Mouse (Mus musculus) left cerebral cortex, adult 2 months (tissue): ENCODE data around the gene Dync2h1. TPM values are rescaled to one million over a fixed set of nuclear protein-coding genes. Genes with fewer than 3 reads are reported as not detected.
"Not testable (repeated sequence)": the region's sequence is repeated elsewhere in the genome, so short reads cannot be mapped to it uniquely, and the experiment has no call there.

Source experiments
- DNase-seq, 2 experiments: peaks; one replicate each; pipeline ENCODE4 v3.0.0; 2021 to 2022; ENCODE audit warnings: low spot score in 2 of 2, mixed read lengths in 1 of 2; ENCODE audit errors: extremely low spot score in 1 of 2
- H3K27ac ChIP-seq: fragments of 200-600 bp; 2 replicates; pipeline ENCODE4 v1.8.1; 2022
- H3K4me3 ChIP-seq: fragments of 200-600 bp; 2 replicates; pipeline ENCODE4 v1.8.1; 2022
- CTCF ChIP-seq: fragments of 200-600 bp; IDR thresholded peaks from 2 replicates; pipeline ENCODE4 v1.8.1; 2022; ENCODE audit warnings: antibody characterized with exemption, mild to moderate bottlenecking, moderate library complexity
- intact Hi-C: fragments of 180-260 bp; cut with DNase I; formaldehyde crosslinking; loops from one replicate; pipeline ENCODE4 v1.15.1; 2025
- long read RNA-seq, 2 experiments: library from polyadenylated mRNA; stranded (forward); transcript quantifications; one replicate each; pipeline ENCODE4 v2.0.0; 2021; ENCODE audit warnings: borderline mapping rate in 2 of 2
- total RNA-seq, 2 experiments: library from RNA; stranded (reverse); gene quantifications; 2 replicates each; pipeline ENCODE4 v1.2.3; 2021

Gene Dync2h1
- 10 to 100 TPM; 33.1 to 34.5 TPM for total RNA-seq
- long read RNA-seq, experiment 1, partial matches to known transcripts, result 1 of 9 reads
- long read RNA-seq, experiment 1, other reads (novel, unspliced or antisense), result 8 of 9 reads
- long read RNA-seq, experiment 2, partial matches to known transcripts, result 0 of 9 reads
- long read RNA-seq, experiment 2, other reads (novel, unspliced or antisense), result 8 of 9 reads

DNA sequence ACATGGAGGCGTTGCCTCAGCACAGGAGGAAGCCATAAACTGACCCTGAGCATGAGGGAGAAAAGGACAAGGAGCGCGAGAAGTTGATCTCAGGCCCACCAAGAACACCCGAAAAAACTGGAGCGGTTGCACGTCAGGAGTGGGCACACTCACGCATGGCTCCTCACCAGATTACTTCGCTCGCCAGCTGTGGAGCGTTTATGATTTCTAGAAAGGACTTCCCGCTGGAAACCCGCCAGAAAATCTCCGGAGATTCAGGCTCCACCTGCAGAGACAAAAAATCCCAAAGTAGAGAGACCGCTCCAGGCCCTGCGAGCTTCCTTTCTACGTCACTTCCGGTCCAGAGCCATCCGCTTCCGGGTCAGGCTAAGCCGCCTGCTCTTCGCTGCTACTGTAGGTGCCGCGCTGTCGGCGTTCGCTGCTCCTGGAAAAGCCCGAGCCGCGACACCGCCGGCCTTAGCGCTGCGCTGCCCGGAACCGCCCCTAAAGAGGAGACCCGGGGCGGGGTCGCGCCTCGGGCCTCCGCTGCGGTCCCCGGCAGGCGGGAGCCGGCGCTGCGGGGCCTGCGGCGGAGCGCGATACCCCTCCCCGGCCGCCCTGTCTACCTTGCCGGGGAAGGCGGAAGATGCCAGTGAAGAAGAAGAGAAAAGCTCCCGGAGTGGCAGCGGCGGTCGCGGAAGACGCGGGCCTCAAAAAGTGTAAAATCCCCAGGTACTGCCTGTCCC, at the start of gene Dync2h1, which contains the start of gene Dcun1d5:
Dync2h1 (minus strand) TSS at position 275 of the 725 bp plus-strand sequence.
Dcun1d5 (plus strand) TSS at position 349 of the 725 bp plus-strand sequence.
- Histone ChIP-seq H3K4me3 (peak within 1 kb of the TSS; percentile 82), H3K27ac (peak within 1 kb of the TSS; percentile 62)
- peak; percentile 93 for DNase-seq
- no peak for TF ChIP-seq CTCF
- intact Hi-C loops, result loop anchor here (10.0 kb wide), 1 partner anchor 650 kb away; the partner anchor contains the start of gene Birc2

DNA sequence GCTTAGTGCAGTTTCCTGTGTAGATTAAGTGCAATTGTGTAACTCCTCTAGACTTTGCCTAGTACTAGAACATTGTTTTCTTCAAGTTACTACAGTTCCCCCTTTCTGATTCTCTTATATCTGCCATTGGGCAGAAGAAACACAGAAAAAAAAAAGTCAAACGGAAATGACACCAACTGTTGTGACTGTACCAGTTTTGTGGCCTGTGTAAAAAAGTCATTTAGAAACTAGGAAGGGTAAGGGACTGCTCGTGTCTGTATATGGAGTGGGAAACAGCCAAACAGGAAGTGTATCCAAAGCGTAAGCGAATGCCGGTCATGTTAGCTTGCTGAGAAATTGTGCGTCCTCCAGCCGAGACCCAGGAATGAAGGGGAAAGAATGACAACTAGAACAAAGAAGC, 37.2 kb upstream of the Dync2h1 start:
- no peak for DNase-seq
- no peak overlapping the region for H3K4me3 ChIP-seq
- no peak for TF ChIP-seq CTCF
- H3K27ac ChIP-seq, result no peak overlapping the region
- intact Hi-C loops, result no loop called here

DNA sequence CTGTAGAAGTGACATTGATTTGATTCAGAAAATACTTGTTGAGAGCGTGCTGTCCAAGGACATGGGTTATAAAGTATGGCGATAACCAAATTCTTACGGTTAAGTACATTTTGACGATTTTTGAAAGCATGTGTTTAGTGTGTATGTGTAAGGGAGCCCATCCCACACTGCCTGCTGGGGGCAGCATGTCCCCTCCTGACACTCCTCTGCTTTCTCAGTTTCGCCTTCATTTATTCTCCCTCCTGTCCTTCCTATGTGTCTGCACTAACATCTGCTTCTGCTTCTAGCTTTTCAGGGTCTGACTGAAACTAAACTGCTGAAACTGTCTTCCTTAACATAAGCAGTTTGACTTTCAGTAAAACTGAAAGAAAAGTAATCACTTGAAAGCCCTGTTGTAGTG, 36.8 kb upstream of the Dync2h1 start:
- peak; percentile 6; the same call in 1 of the 2 replicates for TF ChIP-seq CTCF
- no peak for DNase-seq
- intact Hi-C loops, result no loop called here

DNA sequence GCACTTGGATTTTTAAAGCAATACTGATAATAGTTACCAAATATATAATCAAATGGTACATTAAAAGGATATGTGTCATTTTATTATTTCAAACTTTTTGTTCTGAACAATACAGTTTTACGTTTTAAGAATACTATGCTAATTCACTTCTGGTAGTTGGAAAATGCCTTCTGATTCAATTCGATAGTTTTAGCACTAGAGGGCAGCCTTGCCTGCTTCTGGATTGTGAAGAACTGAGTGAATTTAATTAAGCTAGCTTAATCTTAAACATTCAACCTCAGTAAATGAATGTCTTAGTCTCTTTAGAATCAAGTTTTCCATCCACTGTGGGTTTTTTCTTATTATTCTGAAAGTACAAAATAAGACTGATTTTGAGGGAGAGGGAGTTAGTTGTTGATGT, 32.0 kb upstream of the Dync2h1 start:
- no peak overlapping the region for H3K27ac ChIP-seq
- no peak for DNase-seq
- no peak overlapping the region for H3K4me3 ChIP-seq
- TF ChIP-seq CTCF, result peak; percentile 75
- intact Hi-C loops, result loop anchor here (2.0 kb wide), 1 partner anchor 379 kb away; no protein-coding TSS in a partner anchor

More for the DNA sequence above, 36.8 kb upstream of the Dync2h1 start:
- Histone ChIP-seq H3K4me3 (no peak overlapping the region), H3K27ac (no peak overlapping the region)

- intact Hi-C loops, DNase-seq, H3K27ac ChIP-seq, H3K4me3 ChIP-seq: not testable (repeated sequence)
These were observed 6.4 kb upstream of the Dync2h1 start for GRCm38 (mm10) chr9:7190694-7191093.

GRCm38 (mm10) chr9:7184897-7185291, 648 bp upstream of the Dync2h1 start:
- H3K27ac ChIP-seq, result peak overlapping the region; percentile 62
- intact Hi-C loops, result loop anchor here (10.0 kb wide), 1 partner anchor 650 kb away; the partner anchor contains the start of gene Birc2
- H3K4me3 ChIP-seq, result peak overlapping the region; percentile 82
- no peak for DNase-seq
- TF ChIP-seq CTCF, result no peak

- intact Hi-C loops, result no loop called here
- peak overlapping the region; percentile 62 for H3K4me3 ChIP-seq
- H3K27ac ChIP-seq, result peak overlapping the region; percentile 76
- DNase-seq, result peak; percentile 90 to 92
- TF ChIP-seq CTCF, result no peak
These were observed 7.3 kb downstream of the Dync2h1 start for GRCm38 (mm10) chr9:7176618-7177610.

- DNase-seq, result no peak
- intact Hi-C loops, result no loop called here
- no peak overlapping the region for H3K4me3 ChIP-seq
- no peak overlapping the region for H3K27ac ChIP-seq
- no peak for TF ChIP-seq CTCF
These were observed 10.5 kb downstream of the Dync2h1 start for GRCm38 (mm10) chr9:7173756-7174155.

- no peak for TF ChIP-seq CTCF
- no peak overlapping the region for H3K4me3 ChIP-seq
These were observed 16.8 kb downstream of the Dync2h1 start for GRCm38 (mm10) chr9:7167339-7167998.

DNA sequence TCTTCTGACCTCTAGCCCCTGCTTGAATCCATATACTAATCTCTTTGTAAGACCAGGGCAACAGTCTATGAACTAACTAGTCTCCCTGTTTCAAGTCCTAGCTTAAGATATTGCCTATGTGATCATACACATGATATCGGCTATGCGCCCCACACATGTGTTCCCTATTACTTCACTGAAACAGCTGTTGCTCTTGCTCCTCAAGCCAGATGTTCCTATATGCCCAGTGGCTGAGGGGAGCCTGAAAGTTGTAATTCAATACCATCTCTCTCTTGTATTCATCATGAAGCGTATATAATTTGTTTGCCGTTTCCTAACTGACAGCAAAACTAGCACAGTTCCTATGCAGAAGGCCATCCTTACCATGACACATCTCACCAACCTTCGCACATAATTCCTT, 23.6 kb downstream of the Dync2h1 start:
- no peak for TF ChIP-seq CTCF
- Histone ChIP-seq H3K4me3 (no peak overlapping the region), H3K27ac (no peak overlapping the region)
- DNase-seq, result no peak
- intact Hi-C loops, result no loop called here

More at GRCm38 (mm10) chr9:7167339-7167998, 16.8 kb downstream of the Dync2h1 start:
- intact Hi-C loops, result no loop called here
- H3K27ac ChIP-seq, result no peak overlapping the region
- DNase-seq, result no peak

DNA sequence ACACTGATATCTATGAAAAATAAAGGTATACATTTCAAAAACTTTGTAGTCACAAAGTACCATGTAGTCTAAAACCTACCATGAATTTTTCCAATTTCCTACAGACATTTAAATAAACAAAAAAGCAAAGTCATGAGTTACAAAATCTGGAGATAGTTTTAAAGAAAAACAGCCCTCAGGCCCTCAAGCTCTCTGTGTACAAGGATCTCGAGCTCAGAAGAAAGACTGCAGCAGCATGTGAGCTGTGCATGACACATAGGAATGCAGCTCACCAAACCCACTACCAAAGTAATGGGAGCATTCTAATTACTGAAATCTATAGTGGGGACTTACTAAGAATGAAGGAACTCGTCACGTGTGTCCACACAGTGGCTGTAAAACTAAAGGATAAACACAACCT, 24.5 kb downstream of the Dync2h1 start:
- intact Hi-C loops, result no loop called here
- Histone ChIP-seq H3K27ac (no peak overlapping the region), H3K4me3 (no peak overlapping the region)
- no peak for TF ChIP-seq CTCF
- no peak for DNase-seq
